Mouse (Mus musculus) small intestine, adult 2 months (tissue): ENCODE data around the gene Ahcyl1.
"Not testable (repeated sequence)": the region's sequence is repeated elsewhere in the genome, so short reads cannot be mapped to it uniquely, and the experiment has no call there.

Experiments used
- CTCF ChIP-seq: fragments of 200-500 bp; IDR thresholded peaks from 2 replicates; pipeline ENCODE4 v1.5.1; 2012; ENCODE audit warnings: low read depth, mild to moderate bottlenecking, control low read depth, inconsistent platforms, low read length, moderate library complexity, mixed read lengths; ENCODE audit not compliant: insufficient replicate concordance, insufficient read length; ENCODE audit errors: extremely low read depth
- POLR2A ChIP-seq: fragments of 200-500 bp; IDR thresholded peaks from 2 replicates; pipeline ENCODE4 v1.6.1; 2012; ENCODE audit warnings: low read depth, mild to moderate bottlenecking, control low read depth, inconsistent platforms, low read length, moderate library complexity

GRCm38 (mm10) chr3:107650276-107650675 is 46.1 kb downstream of the Ahcyl1 start:
- TF ChIP-seq CTCF, POLR2A: not testable (repeated sequence)
